Mouse (Mus musculus) embryonic facial prominence, embryonic 10.5 days (tissue): ENCODE measurements around the gene Mink1. TPM values are rescaled to one million over a fixed set of nuclear protein-coding genes. Genes with fewer than 3 reads are reported as not detected.

Source experiments
- DNase-seq: peaks from one replicate; pipeline ENCODE4 v3.0.0-alpha.2; 2017; ENCODE audit warnings: low spot score
- H3K27ac ChIP-seq: fragments of 300-500 bp; sonication (generic); replicated peaks from 2 replicates; pipeline ENCODE4 v1.5.1; 2016; ENCODE audit warnings: mild to moderate bottlenecking
- H3K27me3 ChIP-seq: fragments of 300-500 bp; sonication (generic); replicated peaks from 2 replicates; pipeline ENCODE4 v1.6.1; 2016; ENCODE audit warnings: low read depth, mild to moderate bottlenecking; ENCODE audit not compliant: poor library complexity, severe bottlenecking
- H3K36me3 ChIP-seq: fragments of 300-500 bp; sonication (generic); replicated peaks from 2 replicates; pipeline ENCODE4 v1.6.1; 2016; ENCODE audit warnings: mild to moderate bottlenecking, moderate library complexity
- H3K4me1 ChIP-seq: fragments of 300-500 bp; sonication (generic); 2 replicates; pipeline ENCODE4 v1.6.1; 2016
- H3K4me3 ChIP-seq: fragments of 300-500 bp; sonication (generic); 2 replicates; pipeline ENCODE4 v1.5.1; 2016; ENCODE audit warnings: mild to moderate bottlenecking, moderate library complexity
- H3K9me3 ChIP-seq: fragments of 300-500 bp; sonication (generic); 2 replicates; pipeline ENCODE4 v1.6.1; 2016; ENCODE audit warnings: mild to moderate bottlenecking
- WGBS: fragments of 180-500 bp; shearing (Covaris S2); methylation state at CpG from one replicate; pipeline ENCODE4 v1.1.7; 2016; 5-methylcytosine and 5-hydroxymethylcytosine counted together
- polyA plus RNA-seq: library from polyadenylated mRNA; unstranded; fragments of >200 nt; fragmentation: Nextera tagmentation; extraction: Ambion mirVana; gene quantifications from 2 replicates; pipeline ENCODE4 v1.2.1, GENCODE M21; 2016

The Mink1 gene
- polyA plus RNA-seq, 1 experiment from 2014 or later, result 15.2 TPM

GRCm38 (mm10) chr11:70582196-70582595 lies 19.5 kb downstream of the Mink1 start:
- Histone ChIP-seq H3K27ac (no peak overlapping the region), H3K4me3 (no peak overlapping the region), H3K9me3 (no peaks in the 10 kb centered on the region), H3K36me3 (peaks cover 6% of the 10 kb centered on the region; the same call in 1 of the 2 replicates), H3K4me1 (peaks cover 80% of the 10 kb centered on the region), H3K27me3 (no peaks in the 10 kb centered on the region)
- 65% methylated on average over 3 of the region's 3 CpGs for WGBS
- no peak for DNase-seq

GRCm38 (mm10) chr11:70583022-70583714 lies 20.5 kb downstream of the Mink1 start:
- peaks cover 6% of the 10 kb centered on the region; the same call in 1 of the 2 replicates for H3K36me3 ChIP-seq
- no peak overlapping the region for H3K4me3 ChIP-seq
- peak overlapping the region; percentile 57 for H3K27ac ChIP-seq
- peaks cover 75% of the 10 kb centered on the region for H3K4me1 ChIP-seq
- H3K27me3 ChIP-seq, result no peaks in the 10 kb centered on the region
- 68% methylated on average over 6 of the region's 6 CpGs for WGBS
- H3K9me3 ChIP-seq, result no peaks in the 10 kb centered on the region
- no peak for DNase-seq

- Histone ChIP-seq H3K4me1 (peaks cover 68% of the 10 kb centered on the region), H3K27ac (peak overlapping the region; percentile 57; the same call in 1 of the 2 replicates), H3K4me3 (no peak overlapping the region)
Measured at GRCm38 (mm10) chr11:70583775-70584174, 21.1 kb downstream of the Mink1 start.

GRCm38 (mm10) chr11:70585457-70585856 lies 22.8 kb downstream of the Mink1 start:
- H3K4me3 ChIP-seq, result 0 out of 2 replicates have a peak overlapping the region, but pooled peaks have one; percentile 9
- peaks cover 3% of the 10 kb centered on the region; the same call in 1 of the 2 replicates for H3K36me3 ChIP-seq
- 53% methylated on average over 7 of the region's 7 CpGs for WGBS
- H3K27ac ChIP-seq, result peak overlapping the region; percentile 66
- no peaks in the 10 kb centered on the region for H3K27me3 ChIP-seq
- peak; percentile 40 for DNase-seq
- peaks cover 52% of the 10 kb centered on the region for H3K4me1 ChIP-seq
- H3K9me3 ChIP-seq, result no peaks in the 10 kb centered on the region

More at GRCm38 (mm10) chr11:70583775-70584174, 21.1 kb downstream of the Mink1 start:
- H3K9me3 ChIP-seq, result no peaks in the 10 kb centered on the region
- peaks cover 6% of the 10 kb centered on the region; the same call in 1 of the 2 replicates for H3K36me3 ChIP-seq
- WGBS, result 88% methylated on average over 7 of the region's 7 CpGs
- H3K27me3 ChIP-seq, result no peaks in the 10 kb centered on the region
- DNase-seq, result no peak

GRCm38 (mm10) chr11:70586261-70586660 lies 23.6 kb downstream of the Mink1 start:
- H3K4me3 ChIP-seq, result no peak overlapping the region
- WGBS, result 90% methylated on average over 3 of the region's 3 CpGs
- H3K27me3 ChIP-seq, result no peaks in the 10 kb centered on the region
- no peak for DNase-seq
- H3K9me3 ChIP-seq, result no peaks in the 10 kb centered on the region
- 0 out of 2 replicates have a peak overlapping the region, but pooled peaks have one; percentile 66 for H3K27ac ChIP-seq
- H3K4me1 ChIP-seq, result peaks cover 45% of the 10 kb centered on the region
- no peaks in the 10 kb centered on the region for H3K36me3 ChIP-seq

- Histone ChIP-seq H3K27ac (no peak overlapping the region), H3K9me3 (no peaks in the 10 kb centered on the region)
- WGBS, result 82% methylated on average over 5 of the region's 5 CpGs
Measured at GRCm38 (mm10) chr11:70586954-70587353, 24.3 kb downstream of the Mink1 start.

GRCm38 (mm10) chr11:70591733-70592132 lies 29.1 kb downstream of the Mink1 start:
- peaks cover 3% of the 10 kb centered on the region; the same call in 1 of the 2 replicates for H3K36me3 ChIP-seq
- no peak overlapping the region for H3K27ac ChIP-seq
- 81% methylated on average over 1 of the region's 1 CpGs for WGBS
- H3K27me3 ChIP-seq, result no peaks in the 10 kb centered on the region
- peaks cover 6% of the 10 kb centered on the region; the same call in 1 of the 2 replicates for H3K4me1 ChIP-seq
- H3K9me3 ChIP-seq, result no peaks in the 10 kb centered on the region
- no peak for DNase-seq
- H3K4me3 ChIP-seq, result no peak overlapping the region

More at GRCm38 (mm10) chr11:70586954-70587353, 24.3 kb downstream of the Mink1 start:
- peaks cover 44% of the 10 kb centered on the region for H3K4me1 ChIP-seq
- no peaks in the 10 kb centered on the region for H3K27me3 ChIP-seq
- no peaks in the 10 kb centered on the region for H3K36me3 ChIP-seq
- no peak overlapping the region for H3K4me3 ChIP-seq
- DNase-seq, result no peak

- WGBS, result 85% methylated on average over 15 of the region's 15 CpGs
- H3K36me3 ChIP-seq, result peaks cover 30% of the 10 kb centered on the region
- no peaks in the 10 kb centered on the region for H3K27me3 ChIP-seq
- DNase-seq, result no peak
- H3K9me3 ChIP-seq, result no peaks in the 10 kb centered on the region
- peaks cover 6% of the 10 kb centered on the region; the same call in 1 of the 2 replicates for H3K4me1 ChIP-seq
- H3K27ac ChIP-seq, result no peak overlapping the region
- H3K4me3 ChIP-seq, result no peak overlapping the region
Measured at GRCm38 (mm10) chr11:70594253-70594989, 31.7 kb downstream of the Mink1 start.

- Histone ChIP-seq H3K27me3 (no peaks in the 10 kb centered on the region), H3K9me3 (no peaks in the 10 kb centered on the region), H3K4me3 (no peak overlapping the region), H3K27ac (peak overlapping the region; percentile 35), H3K4me1 (peaks cover 6% of the 10 kb centered on the region; the same call in 1 of the 2 replicates), H3K36me3 (peaks cover 41% of the 10 kb centered on the region)
- WGBS, result 71% methylated on average over 2 of the region's 2 CpGs
- no peak for DNase-seq
Measured at GRCm38 (mm10) chr11:70595638-70596037, 33.0 kb downstream of the Mink1 start.

- H3K9me3 ChIP-seq, result no peaks in the 10 kb centered on the region
Measured at GRCm38 (mm10) chr11:70596094-70596493, 33.4 kb downstream of the Mink1 start.

GRCm38 (mm10) chr11:70597301-70597700 lies 34.6 kb downstream of the Mink1 start:
- DNase-seq, result no peak
- peaks cover 6% of the 10 kb centered on the region; the same call in 1 of the 2 replicates for H3K4me1 ChIP-seq
- H3K9me3 ChIP-seq, result no peaks in the 10 kb centered on the region
- H3K4me3 ChIP-seq, result no peak overlapping the region
- H3K27ac ChIP-seq, result no peak overlapping the region
- 89% methylated on average over 6 of the region's 6 CpGs for WGBS
- H3K36me3 ChIP-seq, result peaks cover 55% of the 10 kb centered on the region
- no peaks in the 10 kb centered on the region for H3K27me3 ChIP-seq

More at GRCm38 (mm10) chr11:70596094-70596493, 33.4 kb downstream of the Mink1 start:
- peaks cover 6% of the 10 kb centered on the region; the same call in 1 of the 2 replicates for H3K4me1 ChIP-seq
- no peaks in the 10 kb centered on the region for H3K27me3 ChIP-seq
- H3K4me3 ChIP-seq, result no peak overlapping the region
- WGBS, result 47% methylated on average over 4 of the region's 4 CpGs
- peaks cover 43% of the 10 kb centered on the region for H3K36me3 ChIP-seq
- DNase-seq, result no peak
- H3K27ac ChIP-seq, result peak overlapping the region; percentile 35; the same call in 1 of the 2 replicates

- no peak overlapping the region for H3K4me3 ChIP-seq
- H3K36me3 ChIP-seq, result peaks cover 67% of the 10 kb centered on the region
- DNase-seq, result no peak
- no peak overlapping the region for H3K27ac ChIP-seq
- H3K9me3 ChIP-seq, result no peaks in the 10 kb centered on the region
- no peaks in the 10 kb centered on the region for H3K27me3 ChIP-seq
- H3K4me1 ChIP-seq, result peaks cover 6% of the 10 kb centered on the region; the same call in 1 of the 2 replicates
- 89% methylated on average over 9 of the region's 9 CpGs for WGBS
Measured at GRCm38 (mm10) chr11:70598451-70598953, 35.8 kb downstream of the Mink1 start.
